Mouse (Mus musculus) Patski (cell line): ENCODE results near the gene Flot1. TPM values are rescaled to one million over a fixed set of nuclear protein-coding genes. Genes with fewer than 3 reads are reported as not detected.

Experiments used
- ATAC-seq: fragments of 100-300 bp; one replicate; pipeline ENCODE4 v1.8.0; 2021
- CTCF ChIA-PET: fragments of 350-600 bp; sonication (Branson Sonifier 250); formaldehyde crosslinking; loops from one replicate; lab custom pipeline; 2022; ENCODE audit warnings: inconsistent platforms; lab: Charles Lee
- POLR2A ChIA-PET: fragments of 350-600 bp; sonication (Branson Sonifier 250); formaldehyde crosslinking; loops from one replicate; lab custom pipeline; 2022; ENCODE audit warnings: antibody characterized with exemption, inconsistent platforms; lab: Charles Lee
- DNase-seq: peaks from one replicate; pipeline ENCODE4 v3.0.0-alpha.2; 2011; ENCODE audit warnings: low read depth, low spot score
- H3K27me3 ChIP-seq: fragments of 371-371 bp; one replicate; pipeline ENCODE4 v1.5.1; 2021
- CTCF ChIP-seq: fragments of 100-300 bp; IDR thresholded peaks from one replicate; pipeline ENCODE4 v1.5.1; 2021
- in situ Hi-C: fragments of 300-500 bp; cut with MboI; formaldehyde crosslinking; loops from 3 replicates; pipeline ENCODE4 v1.11.1; 2018; ENCODE audit warnings: low pct_unique_long_range_greater_than_20kb, mixed read lengths
- polyA plus RNA-seq: library from polyadenylated mRNA; unstranded; gene quantifications from one replicate; pipeline ENCODE4 v1.2.3, GENCODE M21; 2021

Gene Flot1
- polyA plus RNA-seq, 1 experiment from 2014 or later: 308 TPM

- ChIA-PET POLR2A (interaction anchor here (0.6 to 1.5 kb wide), 5 partner anchors 9 to 53 kb away, joined by 3 to 7 read pairs (median 4); no protein-coding TSS in a partner anchor), CTCF (interaction anchor here (1.6 to 4.5 kb wide), 3 partner anchors 10 to 16 kb away, joined by 6 to 29 read pairs (median 7); no protein-coding TSS in a partner anchor)
- DNase-seq (no peak), ATAC-seq (no peak)
- H3K27me3 ChIP-seq: no peaks in the 10 kb centered on the region
- in situ Hi-C loops: no loop called here
- TF ChIP-seq CTCF: no peak
Measured at GRCm38 (mm10) chr17:35860831-35861197, 37.8 kb downstream of the Flot1 start.

GRCm38 (mm10) chr17:35861198-35861857 lies 38.3 kb downstream of the Flot1 start, which contains the start of gene Nrm:
Gene Nrm, plus strand, starts transcription at chr17:35861318.
- TF ChIP-seq CTCF: no peak

GRCm38 (mm10) chr17:35864832-35865353 lies 41.9 kb downstream of the Flot1 start:
- no peaks in the 10 kb centered on the region for H3K27me3 ChIP-seq
- POLR2A ChIA-PET: interaction anchor here (0.5 kb wide), 1 partner anchor 57 kb away, joined by 3 read pairs; no protein-coding TSS in a partner anchor
- in situ Hi-C loops: no loop called here
- CTCF ChIA-PET: interaction anchor here (0.6 to 1.3 kb wide), 3 partner anchors 15 to 143 kb away, joined by 3 to 4 read pairs (median 3); partner anchors contain the start of gene Dhx16
- DNase-seq (no peak), ATAC-seq (no peak)
- no peak for TF ChIP-seq CTCF

More at GRCm38 (mm10) chr17:35861198-35861857, 38.3 kb downstream of the Flot1 start, which contains the start of gene Nrm:
- ATAC-seq (peak; percentile 91), DNase-seq (no peak)
- POLR2A ChIA-PET: interaction anchor here (0.6 to 1.5 kb wide), 6 partner anchors 8 to 238 kb away, joined by 3 to 7 read pairs (median 4); no protein-coding TSS in a partner anchor
- in situ Hi-C loops: no loop called here
- CTCF ChIA-PET: interaction anchor here (1.6 to 4.5 kb wide), 3 partner anchors 10 to 16 kb away, joined by 6 to 29 read pairs (median 7); no protein-coding TSS in a partner anchor
- H3K27me3 ChIP-seq: no peaks in the 10 kb centered on the region

DNA sequence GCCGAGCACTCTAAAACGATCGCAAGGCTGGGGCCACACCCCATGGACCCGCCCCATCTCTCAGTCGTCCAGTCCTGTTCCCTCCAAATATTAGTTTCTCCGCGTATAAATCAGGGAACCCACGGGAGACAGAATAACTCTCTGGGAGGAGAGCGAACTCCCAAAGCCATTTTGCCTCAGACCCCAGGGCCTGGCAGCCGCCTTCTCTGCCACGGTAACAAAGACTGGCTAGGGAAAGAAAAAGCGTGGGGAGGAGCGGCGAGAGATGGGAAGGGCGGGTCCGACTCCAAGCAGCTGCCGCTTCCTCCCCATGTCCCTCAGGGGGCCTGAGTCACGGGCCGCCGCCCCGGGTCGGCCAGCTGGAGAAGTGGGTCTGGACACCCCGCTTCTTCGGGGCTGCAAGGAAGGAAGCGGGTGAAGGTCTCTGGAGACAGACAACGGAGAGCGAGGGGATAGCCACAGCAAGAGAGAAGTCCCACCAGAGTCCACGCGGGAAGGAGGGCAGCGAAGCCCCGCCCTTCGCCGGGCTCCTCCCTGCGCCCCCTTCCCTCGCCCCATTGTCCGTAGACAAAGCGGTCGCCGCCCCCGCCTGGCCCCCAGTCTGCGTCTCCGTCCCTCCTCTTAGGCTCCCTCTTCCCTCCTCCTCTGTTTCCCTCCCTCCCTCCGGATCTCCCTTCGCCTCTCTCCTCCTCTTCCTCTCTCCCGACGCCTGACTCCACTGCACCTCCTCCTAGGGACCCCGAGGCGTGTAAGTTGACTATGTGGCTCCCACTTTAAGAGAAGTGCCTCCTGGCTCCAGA lies 42.7 kb downstream of the Flot1 start, which contains the start of gene Ppp1r18:
Ppp1r18 (plus strand) TSS at position 113 of the 800 bp plus-strand sequence.
- CTCF ChIA-PET: interaction anchor here (0.8 to 1.3 kb wide), 2 partner anchors 14 to 29 kb away, joined by 3 to 4 read pairs; partner anchors contain the start of gene Dhx16
- DNase-seq: no peak
- POLR2A ChIA-PET: interaction anchor here (0.5 kb wide), 1 partner anchor 58 kb away, joined by 3 read pairs; no protein-coding TSS in a partner anchor
- no peaks in the 10 kb centered on the region for H3K27me3 ChIP-seq
- peak; percentile 4 for ATAC-seq
- in situ Hi-C loops: no loop called here
- no peak for TF ChIP-seq CTCF

- POLR2A ChIA-PET: interaction anchor here (0.7 to 0.9 kb wide), 2 partner anchors 27 to 29 kb away, joined by 3 read pairs; no protein-coding TSS in a partner anchor
- TF ChIP-seq CTCF: no peak
- ATAC-seq (peak; percentile 16), DNase-seq (no peak)
- CTCF ChIA-PET: interaction anchor here (1.4 kb wide), 1 partner anchor 15 kb away, joined by 3 read pairs; no protein-coding TSS in a partner anchor
- in situ Hi-C loops: no loop called here
- no peaks in the 10 kb centered on the region for H3K27me3 ChIP-seq
Measured at GRCm38 (mm10) chr17:35866281-35866831, 43.3 kb downstream of the Flot1 start.

- CTCF ChIA-PET: interaction anchor here (1.4 kb wide), 1 partner anchor 16 kb away, joined by 3 read pairs; no protein-coding TSS in a partner anchor
- in situ Hi-C loops: no loop called here
- no peak for DNase-seq
- TF ChIP-seq CTCF: no peak
- no peak for ATAC-seq
- H3K27me3 ChIP-seq: no peaks in the 10 kb centered on the region
- POLR2A ChIA-PET: interaction anchor here (0.7 to 0.9 kb wide), 2 partner anchors 28 to 30 kb away, joined by 3 read pairs; no protein-coding TSS in a partner anchor
Measured at GRCm38 (mm10) chr17:35866911-35867890, 44.2 kb downstream of the Flot1 start.

DNA sequence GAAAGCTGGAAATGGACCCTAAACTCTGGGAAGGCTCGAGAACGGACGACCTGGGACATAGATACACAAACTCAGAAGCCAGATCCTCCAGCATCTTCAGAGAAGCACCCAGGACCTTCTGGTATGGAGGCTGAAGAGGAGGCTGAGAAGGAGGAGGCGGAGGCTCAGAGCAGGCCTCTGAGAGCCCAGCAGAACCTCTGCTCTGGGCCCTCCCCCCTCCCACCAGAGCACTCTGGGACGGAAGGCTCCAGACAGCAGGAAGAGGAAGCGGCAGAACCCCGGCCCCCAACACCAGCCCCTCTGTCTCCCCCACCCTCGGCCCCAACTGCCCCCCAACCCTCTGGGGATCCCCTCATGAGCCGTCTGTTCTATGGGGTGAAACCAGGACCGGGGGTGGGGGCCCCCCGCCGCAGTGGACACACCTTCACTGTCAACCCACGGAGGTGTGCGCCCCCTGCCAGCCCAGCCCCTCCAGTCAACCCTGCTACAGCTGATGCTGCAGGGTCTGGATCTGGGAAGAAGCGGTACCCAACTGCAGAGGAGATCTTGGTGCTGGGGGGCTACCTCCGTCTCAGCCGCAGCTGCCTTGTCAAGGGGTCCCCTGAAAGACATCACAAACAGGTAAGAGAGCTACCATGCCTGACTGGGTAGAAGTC lies 45.3 kb downstream of the Flot1 start:
- no peak for TF ChIP-seq CTCF
- POLR2A ChIA-PET: interaction anchor here (1.0 kb wide), 1 partner anchor 23 kb away, joined by 3 read pairs; no protein-coding TSS in a partner anchor
- DNase-seq (no peak), ATAC-seq (no peak)
- no peaks in the 10 kb centered on the region for H3K27me3 ChIP-seq
- CTCF ChIA-PET: interaction anchor here (1.1 to 1.4 kb wide), 2 partner anchors 8 to 31 kb away, joined by 3 to 4 read pairs; no protein-coding TSS in a partner anchor
- in situ Hi-C loops: no loop called here

GRCm38 (mm10) chr17:35868961-35869345 lies 45.9 kb downstream of the Flot1 start:
- CTCF ChIA-PET: interaction anchor here (1.1 to 1.4 kb wide), 3 partner anchors 9 to 32 kb away, joined by 3 to 4 read pairs (median 4); no protein-coding TSS in a partner anchor
- no peak for DNase-seq
- no peak for TF ChIP-seq CTCF

More at GRCm38 (mm10) chr17:35868961-35869345, 45.9 kb downstream of the Flot1 start:
- in situ Hi-C loops: no loop called here
- no peaks in the 10 kb centered on the region for H3K27me3 ChIP-seq
- ATAC-seq: no peak
- POLR2A ChIA-PET: interaction anchor here (1.0 kb wide), 1 partner anchor 22 kb away, joined by 3 read pairs; no protein-coding TSS in a partner anchor
